Mouse (Mus musculus) heart, postnatal 14 days (tissue): Measurements from ENCODE around the gene Olfr212. TPM values are rescaled to one million over a fixed set of nuclear protein-coding genes. Genes with fewer than 3 reads are reported as not detected.
"Not testable (repeated sequence)": the region's sequence is repeated elsewhere in the genome, so short reads cannot be mapped to it uniquely, and the experiment has no call there.

Source experiments
- DNase-seq, 2 experiments: peaks; one replicate each; pipeline ENCODE4 v3.0.0; 2021 to 2022
- intact Hi-C: fragments of 180-260 bp; cut with DNase I; formaldehyde crosslinking; loops from one replicate; pipeline ENCODE4 v1.15.1; 2025
- long read RNA-seq, 2 experiments: library from polyadenylated mRNA; stranded (forward); transcript quantifications; one replicate each; pipeline ENCODE4 v2.0.0; 2021
- total RNA-seq, 2 experiments: library from RNA; stranded (reverse); gene quantifications; 2 replicates each; pipeline ENCODE4 v1.2.3; 2021

Olfr212 gene
- not detected for total RNA-seq
- long read RNA-seq, experiment 1, result 0 reads
- long read RNA-seq, experiment 2, result 0 reads

GRCm38 (mm10) chr6:116506302-116507003 is at the start of gene Olfr212:
Gene Olfr212 (plus strand): TSS chr6:116506516.
- DNase-seq, intact Hi-C loops: not testable (repeated sequence)

- no peak for DNase-seq
- intact Hi-C loops, result no loop called here
Measured at GRCm38 (mm10) chr6:116458728-116459127, 47.6 kb upstream of the Olfr212 start.

GRCm38 (mm10) chr6:116459232-116459631 is 47.1 kb upstream of the Olfr212 start:
- no peak for DNase-seq

GRCm38 (mm10) chr6:116460544-116461283 is 45.6 kb upstream of the Olfr212 start, which contains the start of gene Alox5:
Gene Alox5 (minus strand): TSS chr6:116461178.
- peak; percentile 37 to 47 for DNase-seq
- intact Hi-C loops, result loop anchor here (10.0 kb wide), 1 partner anchor 234 kb away; no protein-coding TSS in a partner anchor

More at GRCm38 (mm10) chr6:116459232-116459631, 47.1 kb upstream of the Olfr212 start:
- intact Hi-C loops, result no loop called here

GRCm38 (mm10) chr6:116468081-116468480 is 38.2 kb upstream of the Olfr212 start:
- no peak for DNase-seq
- intact Hi-C loops, result loop anchor here (10.0 kb wide), 1 partner anchor 227 kb away; no protein-coding TSS in a partner anchor

DNA sequence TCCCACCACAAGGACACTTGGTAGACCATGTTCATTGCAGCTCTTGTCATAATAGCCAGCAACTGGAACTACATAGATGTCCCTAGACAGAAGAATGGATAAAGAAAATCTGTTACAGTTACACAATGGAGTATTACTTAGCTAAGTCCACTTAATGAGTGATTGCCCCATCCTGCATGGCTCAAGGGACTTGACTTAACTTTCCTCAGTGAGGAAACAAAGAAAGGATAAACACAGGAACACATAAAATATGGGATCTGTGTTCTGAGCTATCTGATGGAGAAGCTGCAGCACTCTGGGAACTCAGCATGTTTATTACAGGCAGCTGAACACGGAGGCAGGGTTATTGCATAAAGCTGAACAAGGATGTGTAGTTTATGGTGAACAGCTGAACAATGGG is 21.2 kb upstream of the Olfr212 start:
- intact Hi-C loops, result no loop called here
- DNase-seq, result no peak

GRCm38 (mm10) chr6:116486833-116487232 is 19.5 kb upstream of the Olfr212 start:
- intact Hi-C loops, result no loop called here
- no peak for DNase-seq

DNA sequence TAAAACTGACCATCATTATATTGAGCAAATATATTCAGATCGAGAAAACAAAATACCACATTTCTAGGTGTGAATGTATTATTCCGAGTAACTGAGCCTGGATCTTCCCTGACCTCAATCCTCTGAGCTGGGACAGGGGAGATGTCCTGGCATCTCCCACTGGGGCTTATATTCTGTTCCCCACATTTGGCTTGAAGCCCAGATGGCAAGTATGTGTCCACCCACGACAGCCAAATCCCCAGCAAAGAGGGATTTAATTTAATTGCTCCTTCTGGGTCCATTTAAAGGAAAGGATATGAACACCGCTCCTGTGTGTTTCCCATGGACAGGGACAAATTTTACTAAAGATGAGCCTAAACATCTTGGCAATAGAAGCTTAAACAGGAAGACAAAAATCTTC is 17.5 kb upstream of the Olfr212 start, which contains the start of gene Olfr211:
TSS of gene Olfr211 (plus strand) at position 301 of the 400 bp plus-strand sequence.
- no peak for DNase-seq
- intact Hi-C loops, result no loop called here

DNA sequence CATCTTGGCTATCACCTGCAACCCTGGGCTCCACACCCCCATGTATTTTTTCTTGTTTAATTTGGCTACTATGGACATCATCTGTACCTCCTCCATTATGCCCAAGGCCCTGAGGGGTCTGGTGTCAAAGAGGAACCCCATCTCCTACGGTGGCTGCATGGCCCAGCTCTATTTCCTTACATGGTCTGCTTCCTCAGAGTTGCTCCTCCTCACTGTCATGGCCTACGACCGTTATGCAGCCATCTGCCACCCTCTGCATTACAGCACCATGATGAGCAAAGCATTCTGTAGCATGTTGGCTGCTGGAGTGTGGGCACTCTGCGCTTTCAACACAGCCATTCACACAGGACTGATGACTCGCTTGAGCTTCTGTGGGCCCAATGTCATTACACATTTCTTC is 12.6 kb upstream of the Olfr212 start:
- no peak for DNase-seq
- intact Hi-C loops, result no loop called here

DNA sequence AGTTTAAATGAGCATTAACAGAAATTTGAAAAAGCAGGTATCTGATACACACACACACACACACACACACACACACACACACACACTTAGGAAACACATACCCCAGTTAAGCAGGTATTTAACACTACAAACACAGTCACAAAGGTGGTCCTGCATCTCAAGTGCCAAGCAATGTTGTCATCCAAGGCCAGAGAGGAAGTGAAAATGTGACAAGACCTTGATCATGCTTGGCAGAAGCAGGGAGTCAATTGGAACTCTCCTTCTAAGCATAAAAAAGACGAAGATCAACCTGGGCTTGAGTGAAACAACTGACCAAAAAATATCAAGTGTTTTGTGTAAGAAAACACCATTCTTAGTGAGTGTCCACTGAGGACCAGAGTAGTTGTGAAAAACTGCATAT is 10.4 kb upstream of the Olfr212 start:
- intact Hi-C loops, result no loop called here
- DNase-seq, result no peak

- intact Hi-C loops, result no loop called here
- DNase-seq, result no peak
Measured at GRCm38 (mm10) chr6:116514832-116515231, 8.5 kb downstream of the Olfr212 start.

- no peak for DNase-seq
- intact Hi-C loops, result no loop called here
Measured at GRCm38 (mm10) chr6:116538156-116538555, 31.8 kb downstream of the Olfr212 start, which contains the start of gene Olfr213. Gene Olfr213 (plus strand): TSS chr6:116538456.

GRCm38 (mm10) chr6:116542500-116542899 is 36.2 kb downstream of the Olfr212 start:
- intact Hi-C loops, result no loop called here
- DNase-seq, result no peak

- intact Hi-C loops, DNase-seq: not testable (repeated sequence)
Measured at GRCm38 (mm10) chr6:116550841-116551240, 44.5 kb downstream of the Olfr212 start, which contains the start of gene Gm5580. Gene Gm5580 (plus strand): TSS chr6:116551141.

- DNase-seq, result no peak
- intact Hi-C loops, result no loop called here
Measured at GRCm38 (mm10) chr6:116553935-116554334, 47.6 kb downstream of the Olfr212 start, which contains the start of gene Olfr214. Gene Olfr214 (plus strand): TSS chr6:116554235.

DNA sequence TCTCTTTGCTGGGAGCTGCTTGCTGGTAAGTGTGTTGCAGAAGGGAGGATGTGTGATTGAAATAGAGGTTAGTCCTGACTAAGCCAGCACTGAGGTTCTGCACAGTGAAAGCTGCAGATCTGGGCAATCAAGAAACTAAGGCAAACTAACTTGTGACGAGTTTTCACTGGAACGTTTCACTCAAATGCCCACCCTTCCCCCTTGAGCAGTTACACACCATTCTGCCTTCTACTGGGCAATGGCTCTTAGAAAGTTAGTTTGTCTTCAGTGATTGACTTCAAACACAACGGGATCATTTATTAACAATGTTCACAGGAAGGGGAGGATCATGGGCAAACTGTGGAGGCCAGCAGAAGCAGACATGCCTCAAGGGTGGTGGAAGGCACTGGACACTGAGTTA is 48.6 kb downstream of the Olfr212 start:
- DNase-seq, result no peak
- intact Hi-C loops, result no loop called here

Other genes starting within 250 kb of the Olfr212 start
- gene Zfand4, start 242.3 kb upstream of the Olfr212 start, total RNA-seq, result 1 to 10 TPM; 2.7 to 3.2 TPM
- gene March8, start 168.5 kb upstream of the Olfr212 start, total RNA-seq, result 10 to 100 TPM; 39.5 to 46.6 TPM
- gene Alox5, start 45.3 kb upstream of the Olfr212 start, total RNA-seq, result 1 to 10 TPM; 5.6 to 7.2 TPM
- not detected for gene Olfr211, start 17.4 kb upstream of the Olfr212 start, total RNA-seq
- not detected for gene Olfr213, start 31.9 kb downstream of the Olfr212 start, total RNA-seq
- gene Gm5580, start 44.6 kb downstream of the Olfr212 start, total RNA-seq, result 1 to 10 TPM; 1.7 to 1.9 TPM
- gene Olfr214, start 47.7 kb downstream of the Olfr212 start, total RNA-seq, result not detected
- not detected for gene Olfr215, start 77.7 kb downstream of the Olfr212 start, total RNA-seq
- 10 to 100 TPM; 28.9 to 29.5 TPM for gene Zfp422, start 122.5 kb downstream of the Olfr212 start, total RNA-seq
- gene Depp1, start 144.1 kb downstream of the Olfr212 start, total RNA-seq, result 100 to 1,000 TPM in 1 of 2 experiments, 10 to 100 TPM in 1; 99.4 to 129 TPM
- gene Rassf4, start 167.4 kb downstream of the Olfr212 start, total RNA-seq, result 1 to 10 TPM; 7.7 TPM
- under 1 TPM; 0.02 to 0.05 TPM for gene Tmem72, start 210.4 kb downstream of the Olfr212 start, total RNA-seq